Mouse (Mus musculus) granulocyte monocyte progenitor cell, adult 5-6 weeks (primary cell): Measurements from ENCODE around the gene Wrap73. TPM values are rescaled to one million over a fixed set of nuclear protein-coding genes. Genes with fewer than 3 reads are reported as not detected.

Experiments
- ATAC-seq: replicated peaks from 2 replicates; pipeline ENCODE4 v1.8.0; 2016; ENCODE audit warnings: mild to moderate bottlenecking, moderate TSS enrichment, inconsistent platforms; ENCODE audit not compliant: poor library complexity, severe bottlenecking
- total RNA-seq, 2 experiments: library from RNA; stranded (forward) in 1 of 2; stranded (reverse) in 1 of 2; fragments of 200-712, 200-1000 nt in 1 of 2; fragments of >200 nt in 1 of 2; fragmentation: Nextera tagmentation in 1 of 2; gene quantifications; 2 replicates each; pipeline ENCODE4 v1.2.3; 2014 to 2017

Gene Wrap73
- total RNA-seq (2014; fragmentation: Nextera tagmentation) = 8.0 and 18.9 TPM in 2 replicates
- 8.6 and 24.1 TPM in 2 replicates for total RNA-seq (2017)

- peak; percentile 95 for ATAC-seq
These were observed at the start of gene Wrap73 for GRCm38 (mm10) chr4:154142211-154143040. Wrap73 (plus strand) TSS chr4:154142372.

GRCm38 (mm10) chr4:154093210-154093609 is 49.0 kb upstream of the Wrap73 start:
- peak; percentile 62 for ATAC-seq

GRCm38 (mm10) chr4:154096111-154096510 is 46.1 kb upstream of the Wrap73 start:
- ATAC-seq = no peak

- ATAC-seq = no peak
These were observed 42.8 kb upstream of the Wrap73 start for GRCm38 (mm10) chr4:154099361-154099760.

GRCm38 (mm10) chr4:154103386-154103785 is 38.8 kb upstream of the Wrap73 start:
- ATAC-seq = no peak

- no peak for ATAC-seq
These were observed 38.3 kb upstream of the Wrap73 start for GRCm38 (mm10) chr4:154103912-154104311.

- peak; percentile 82 for ATAC-seq
These were observed 36.7 kb upstream of the Wrap73 start for GRCm38 (mm10) chr4:154105381-154106001.

GRCm38 (mm10) chr4:154106497-154107061 is 35.6 kb upstream of the Wrap73 start:
- no peak for ATAC-seq

- no peak for ATAC-seq
These were observed 32.8 kb upstream of the Wrap73 start for GRCm38 (mm10) chr4:154109216-154109849.

- no peak for ATAC-seq
These were observed 32.3 kb upstream of the Wrap73 start for GRCm38 (mm10) chr4:154109850-154110243.

- ATAC-seq = no peak
These were observed 25.8 kb upstream of the Wrap73 start for GRCm38 (mm10) chr4:154116421-154116820.

GRCm38 (mm10) chr4:154118782-154119181 is 23.4 kb upstream of the Wrap73 start:
- ATAC-seq = no peak

GRCm38 (mm10) chr4:154119208-154119607 is 23.0 kb upstream of the Wrap73 start:
- ATAC-seq = no peak

GRCm38 (mm10) chr4:154121800-154122199 is 20.4 kb upstream of the Wrap73 start:
- no peak for ATAC-seq

- no peak for ATAC-seq
These were observed 19.8 kb upstream of the Wrap73 start for GRCm38 (mm10) chr4:154122374-154122773.

GRCm38 (mm10) chr4:154123553-154123952 is 18.6 kb upstream of the Wrap73 start:
- no peak for ATAC-seq

- ATAC-seq = no peak
These were observed 17.0 kb upstream of the Wrap73 start for GRCm38 (mm10) chr4:154125202-154125601.

GRCm38 (mm10) chr4:154127273-154127672 is 14.9 kb upstream of the Wrap73 start:
- ATAC-seq = no peak

GRCm38 (mm10) chr4:154129950-154130349 is 12.2 kb upstream of the Wrap73 start:
- no peak for ATAC-seq

GRCm38 (mm10) chr4:154131894-154132293 is 10.3 kb upstream of the Wrap73 start:
- ATAC-seq = no peak

- no peak for ATAC-seq
These were observed 7.4 kb upstream of the Wrap73 start for GRCm38 (mm10) chr4:154134803-154135202.
